Mouse (Mus musculus): ENCODE measurements at regions not wholly inside any gene's neighbourhood (a gene's known extent, or its start where the extent isn't known, plus 50 kb on each side); places are given as distances from the start of the nearest gene placed in this dataset.

DNA sequence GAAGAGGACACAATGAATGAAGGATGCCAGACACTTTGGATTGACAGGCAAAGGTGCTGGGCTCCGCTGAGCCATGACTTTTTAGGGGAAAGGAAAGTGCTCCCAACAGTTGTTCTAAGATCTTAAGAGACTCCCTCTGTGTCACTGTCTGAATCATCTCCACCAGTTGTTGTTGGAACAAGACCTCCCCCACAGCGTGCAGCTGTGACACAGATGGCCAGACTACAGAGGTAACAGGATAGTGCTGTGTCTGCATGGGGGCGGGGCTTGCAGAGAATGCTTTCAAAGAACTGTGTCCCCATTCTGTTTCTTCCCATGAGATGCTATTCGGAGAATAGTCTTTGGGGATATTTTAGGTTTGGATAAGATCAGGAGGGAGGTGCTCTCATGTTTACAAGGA, 61.7 kb upstream of the Dpyd start:
- TF ChIP-seq POLR2A (IDR thresholded peaks at IDR 0.05; ENCODE audit: extremely low read depth, insufficient read depth, low read length): no peak
- TF ChIP-seq CTCF (IDR thresholded peaks at IDR 0.05; ENCODE audit: low read depth, low read length): no peak
- 46% methylated on average over 4 of the region's 4 CpGs for WGBS

DNA sequence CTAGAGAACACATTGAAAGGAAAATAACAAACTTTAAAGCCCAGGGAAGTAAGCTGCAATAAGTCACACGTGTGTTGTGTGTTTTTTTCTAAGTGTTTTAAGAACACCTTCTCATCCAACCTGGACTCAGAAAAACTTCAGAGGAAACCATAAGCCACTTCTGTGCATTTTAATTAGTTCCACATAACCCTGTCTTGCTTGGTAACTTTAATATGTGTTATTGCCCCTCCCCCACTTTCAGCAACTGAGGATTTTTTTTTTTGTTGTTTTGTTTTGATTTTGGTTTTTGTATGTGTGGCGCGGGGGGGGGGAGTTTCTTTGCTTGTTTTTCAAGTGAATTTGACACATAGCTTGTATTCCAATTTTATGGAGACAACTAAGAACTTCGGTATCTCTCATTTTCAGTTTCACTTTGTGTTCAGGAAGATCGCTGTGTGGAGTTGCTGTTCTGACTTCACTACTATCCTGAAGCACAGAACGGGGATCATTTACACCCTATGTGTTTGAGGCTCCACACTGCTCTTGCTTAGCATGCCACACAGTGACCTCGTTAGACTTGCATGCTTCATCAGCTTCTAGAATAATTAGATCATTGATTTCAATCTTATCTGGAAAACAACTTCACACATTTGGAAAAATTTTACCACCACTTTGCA, 54.2 kb upstream of the Dpyd start:
- Histone ChIP-seq H3K36me3 (ENCODE audit: control insufficient read depth, insufficient read depth, low read length) (no peaks in the 10 kb centered on the region), H3K4me3 (ENCODE audit: insufficient read depth, low read depth, low read length) (peak overlapping the region; percentile 68), H3K27ac (replicated peaks; ENCODE audit: insufficient read depth, low read depth, low read length) (peak overlapping the region; percentile 75), H3K79me2 (ENCODE audit: control insufficient read depth, insufficient read depth, low read length) (no peaks in the 10 kb centered on the region), H3K4me1 (ENCODE audit: control insufficient read depth, insufficient read depth, low read length) (peaks cover 4% of the 10 kb centered on the region; the same call in 1 of the 2 replicates), H3K27me3 (ENCODE audit: control insufficient read depth, insufficient read depth, low read length) (no peaks in the 10 kb centered on the region), H3K9ac (ENCODE audit: low read depth, low read length) (peak overlapping the region; percentile 85)
- TF ChIP-seq POLR2A (IDR thresholded peaks at IDR 0.05; ENCODE audit: extremely low read depth, insufficient read depth, low read length): no peak
- no peak for TF ChIP-seq CTCF (IDR thresholded peaks at IDR 0.05; ENCODE audit: low read depth, low read length)
- WGBS: 31% methylated on average over 7 of the region's 7 CpGs
- DNase-seq (ENCODE audit: extremely low read depth, low read depth, low spot score): peak; percentile 81

More for the DNA sequence above, 61.7 kb upstream of the Dpyd start:
- peaks cover under 1% of the 10 kb centered on the region; the same call in 1 of the 2 replicates for H3K4me1 ChIP-seq (ENCODE audit: control insufficient read depth, insufficient read depth, low read length)
- DNase-seq (ENCODE audit: extremely low read depth, low read depth, low spot score): no peak
- H3K79me2 ChIP-seq (ENCODE audit: control insufficient read depth, insufficient read depth, low read length): no peaks in the 10 kb centered on the region
- no peak overlapping the region for H3K27ac ChIP-seq (replicated peaks; ENCODE audit: insufficient read depth, low read depth, low read length)
- no peak overlapping the region for H3K4me3 ChIP-seq (ENCODE audit: insufficient read depth, low read depth, low read length)
- H3K27me3 ChIP-seq (ENCODE audit: control insufficient read depth, insufficient read depth, low read length): no peaks in the 10 kb centered on the region
- H3K9ac ChIP-seq (ENCODE audit: low read depth, low read length): no peak overlapping the region
- no peaks in the 10 kb centered on the region for H3K36me3 ChIP-seq (ENCODE audit: control insufficient read depth, insufficient read depth, low read length)

DNA sequence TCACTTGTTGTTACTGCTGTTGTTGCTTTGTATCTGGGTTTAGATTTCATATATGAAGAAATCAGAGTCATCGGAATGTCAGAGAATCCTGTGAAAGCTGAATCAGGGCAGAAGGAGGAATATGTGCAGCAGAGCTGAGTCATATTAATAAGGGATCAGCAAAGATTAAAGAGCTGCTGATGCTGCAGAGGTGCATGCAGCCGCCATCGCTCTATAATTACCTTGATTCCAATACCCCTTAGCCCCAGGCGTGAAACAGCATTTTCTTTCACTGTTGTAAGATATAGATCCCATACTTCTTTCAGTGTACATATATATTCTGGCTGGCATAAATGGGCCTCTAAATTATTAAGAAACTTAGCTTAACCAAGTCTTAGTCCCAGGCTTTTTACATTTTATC, 51.1 kb upstream of the Dpyd start:
- H3K36me3 ChIP-seq (ENCODE audit: control insufficient read depth, insufficient read depth, low read length): no peaks in the 10 kb centered on the region
- no peak for DNase-seq (ENCODE audit: extremely low read depth, low read depth, low spot score)
- no peak overlapping the region for H3K9ac ChIP-seq (ENCODE audit: low read depth, low read length)
- H3K79me2 ChIP-seq (ENCODE audit: control insufficient read depth, insufficient read depth, low read length): no peaks in the 10 kb centered on the region
- peaks cover 4% of the 10 kb centered on the region; the same call in 1 of the 2 replicates for H3K4me1 ChIP-seq (ENCODE audit: control insufficient read depth, insufficient read depth, low read length)
- H3K27me3 ChIP-seq (ENCODE audit: control insufficient read depth, insufficient read depth, low read length): no peaks in the 10 kb centered on the region
- H3K4me3 ChIP-seq (ENCODE audit: insufficient read depth, low read depth, low read length): no peak overlapping the region
- 95% methylated on average over 4 of the region's 4 CpGs for WGBS
- H3K27ac ChIP-seq (replicated peaks; ENCODE audit: insufficient read depth, low read depth, low read length): no peak overlapping the region
- TF ChIP-seq CTCF (IDR thresholded peaks at IDR 0.05; ENCODE audit: low read depth, low read length) (no peak), POLR2A (IDR thresholded peaks at IDR 0.05; ENCODE audit: extremely low read depth, insufficient read depth, low read length) (no peak)

DNA sequence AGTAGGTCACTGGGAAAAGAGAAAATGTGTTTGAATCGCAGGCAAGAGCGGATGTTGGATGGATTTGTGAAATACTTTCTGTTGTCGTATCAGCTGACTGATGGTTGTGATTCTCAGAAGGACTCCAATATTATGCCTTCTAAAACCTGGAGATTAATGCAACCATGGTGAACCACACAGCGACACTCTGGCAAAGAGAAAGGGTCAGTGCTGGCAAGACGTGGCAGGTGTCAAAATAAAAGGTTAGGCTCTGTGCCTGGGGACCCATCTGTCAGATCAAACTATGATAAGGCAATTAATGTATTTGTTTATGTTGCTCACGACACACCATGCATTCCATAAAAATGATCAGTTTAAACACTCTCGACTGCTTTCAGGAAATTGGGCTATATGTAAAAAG, 50.0 kb upstream of the Dpyd start:
- H3K9ac ChIP-seq (ENCODE audit: low read depth, low read length): no peak overlapping the region
- H3K27me3 ChIP-seq (ENCODE audit: control insufficient read depth, insufficient read depth, low read length): no peaks in the 10 kb centered on the region
- TF ChIP-seq CTCF (IDR thresholded peaks at IDR 0.05; ENCODE audit: low read depth, low read length) (no peak), POLR2A (IDR thresholded peaks at IDR 0.05; ENCODE audit: extremely low read depth, insufficient read depth, low read length) (no peak)
- peaks cover 4% of the 10 kb centered on the region; the same call in 1 of the 2 replicates for H3K4me1 ChIP-seq (ENCODE audit: control insufficient read depth, insufficient read depth, low read length)
- no peak overlapping the region for H3K27ac ChIP-seq (replicated peaks; ENCODE audit: insufficient read depth, low read depth, low read length)
- H3K4me3 ChIP-seq (ENCODE audit: insufficient read depth, low read depth, low read length): no peak overlapping the region
- no peaks in the 10 kb centered on the region for H3K79me2 ChIP-seq (ENCODE audit: control insufficient read depth, insufficient read depth, low read length)
- WGBS: 78% methylated on average over 7 of the region's 7 CpGs
- no peak for DNase-seq (ENCODE audit: extremely low read depth, low read depth, low spot score)
- no peaks in the 10 kb centered on the region for H3K36me3 ChIP-seq (ENCODE audit: control insufficient read depth, insufficient read depth, low read length)

Data from liver, adult 2 months (tissue).